In the genomic region with DNA sequence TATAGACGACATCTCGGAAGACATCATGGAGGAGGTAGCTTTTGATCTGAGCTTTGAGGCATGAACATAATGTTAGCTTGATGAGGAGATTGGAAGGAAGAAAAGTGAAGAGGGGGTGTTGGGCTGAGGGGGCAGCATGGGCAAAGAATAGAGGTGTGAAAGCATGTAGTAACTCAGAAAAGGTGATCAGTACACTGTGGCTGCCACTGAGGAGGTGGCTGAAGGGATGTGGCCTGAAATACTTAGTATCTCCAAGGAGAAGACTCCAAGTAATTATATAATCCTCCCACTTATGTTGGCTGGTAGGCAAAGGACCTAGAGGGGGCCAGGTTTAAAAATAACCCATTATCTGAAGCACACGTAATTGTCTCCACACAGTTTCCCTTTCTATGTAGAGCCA, we compare ENCODE assay signal across 23 mouse cellular contexts. TPM values are rescaled to one million over a fixed set of nuclear protein-coding genes. Genes with fewer than 3 reads are reported as not detected.
DNase-seq lines count a peak whose midpoint lies in the region; ATAC-seq and TF ChIP-seq lines count a peak whose summit lies in the region.
"Had no signal": no experiment of that assay in that cellular context is flagged by ENCODE, and none has a peak within 500 bp of the region (broad histone marks: within the 10 kb centered on the region; RNA-seq: fewer than 3 reads in every experiment).

No protein-coding gene starts in this region.

- no peaks in the 10 kb centered on the region for H3K27me3 ChIP-seq in midbrain, embryonic 16.5 days (ENCODE audit: control insufficient read depth, insufficient read depth, low read depth, low read length)
- H3K27me3 ChIP-seq: CH12.LX; embryonic facial prominence, embryonic 13.5 days; forebrain, embryonic 12.5 days; heart, embryonic 12.5 days; hindbrain, embryonic 15.5 days; Patski had no signal

- H3K9me3 ChIP-seq in midbrain, embryonic 16.5 days (replicated peaks; ENCODE audit: control insufficient read depth, low read length, poor library complexity, severe bottlenecking): no peaks in the 10 kb centered on the region
- H3K9me3 ChIP-seq: embryonic facial prominence, embryonic 13.5 days; forebrain, embryonic 12.5 days; heart, embryonic 12.5 days; hindbrain, embryonic 10.5 days; hindbrain, embryonic 15.5 days had no signal

- H3K9ac ChIP-seq in midbrain, embryonic 16.5 days (ENCODE audit: low read depth, low read length): no peak overlapping the region
- H3K9ac ChIP-seq: embryonic facial prominence, embryonic 13.5 days; forebrain, embryonic 12.5 days; heart, embryonic 12.5 days; hindbrain, embryonic 15.5 days had no signal

- ATAC-seq in midbrain, embryonic 16.5 days: no peak
- ATAC-seq: activated CD4-positive, CD25-positive, alpha-beta regulatory T cell, adult 4 months; forebrain, embryonic 16.5 days; Patski had no signal

- H3K4me3 ChIP-seq in olfactory bulb, adult 2 months (ENCODE audit: insufficient read depth, low read depth, low read length): no peak overlapping the region
- H3K4me3 ChIP-seq in midbrain, embryonic 16.5 days (ENCODE audit: low read depth, low read length): no peak overlapping the region
- H3K4me3 ChIP-seq: embryonic facial prominence, embryonic 13.5 days; forebrain, embryonic 12.5 days; gastrocnemius, adult 2 months; heart, embryonic 12.5 days; hindbrain, embryonic 10.5 days; hindbrain, embryonic 15.5 days had no signal

- no peak overlapping the region for H3K4me2 ChIP-seq in midbrain, embryonic 16.5 days (ENCODE audit: low read length)
- H3K4me2 ChIP-seq: embryonic facial prominence, embryonic 13.5 days; forebrain, embryonic 12.5 days; heart, embryonic 12.5 days; hindbrain, embryonic 15.5 days had no signal

- H3K4me1 ChIP-seq in olfactory bulb, adult 2 months (ENCODE audit: control insufficient read depth, insufficient read depth, low read length): peaks cover 4% of the 10 kb centered on the region
- H3K4me1 ChIP-seq in midbrain, embryonic 16.5 days (ENCODE audit: control insufficient read depth, insufficient read depth, low read length): no peaks in the 10 kb centered on the region
- H3K4me1 ChIP-seq: embryonic facial prominence, embryonic 13.5 days; heart, embryonic 12.5 days had no signal

- H3K27ac ChIP-seq in olfactory bulb, adult 2 months (ENCODE audit: insufficient read depth, low read depth, low read length): peak overlapping the region; percentile 51; the same call in 1 of the 2 replicates
- H3K27ac ChIP-seq in midbrain, embryonic 16.5 days (ENCODE audit: low read length): no peak overlapping the region
- H3K27ac ChIP-seq: embryonic facial prominence, embryonic 13.5 days; forebrain, embryonic 12.5 days; gastrocnemius, adult 2 months; hindbrain, embryonic 10.5 days; hindbrain, embryonic 15.5 days had no signal

- H3K36me3 ChIP-seq in midbrain, embryonic 16.5 days (ENCODE audit: control insufficient read depth, insufficient read depth, low read length): no peaks in the 10 kb centered on the region
- H3K36me3 ChIP-seq: embryonic facial prominence, embryonic 13.5 days; forebrain, embryonic 12.5 days; heart, embryonic 12.5 days; hindbrain, embryonic 10.5 days; hindbrain, embryonic 15.5 days had no signal

- peak; percentile 51 to 73 for DNase-seq in frontal cortex, postnatal 36 days (ENCODE audit: low spot score in 2 of 2)
- DNase-seq in frontal cortex, postnatal 10 days (ENCODE audit: low spot score in 2 of 2): no peak
- peak; percentile 75 for DNase-seq in right cerebral cortex, adult 18-20 months
- no peak for DNase-seq in right cerebral cortex, postnatal 10 days (ENCODE audit: low spot score in 2 of 2)
- peak; percentile 62 to 67 for DNase-seq in left cerebral cortex, adult 9 months (ENCODE audit: low spot score in 2 of 2)
- DNase-seq in thymus, postnatal 25 days: no peak
- DNase-seq: adrenal gland, postnatal 14 days; cerebellum, adult 18-20 months; cerebellum, adult 9-11 months; cerebellum, postnatal 36 days; gastrocnemius, adult 2 months; gastrocnemius, postnatal 25 days had no signal

- 65% methylated on average over 3 of the region's 3 CpGs for WGBS in olfactory bulb, adult 2 months
- WGBS in midbrain, embryonic 16.5 days: 86% methylated on average over 3 of the region's 3 CpGs

- no peak for TF ChIP-seq CTCF in olfactory bulb, adult 2 months (IDR thresholded peaks at IDR 0.05; ENCODE audit: insufficient read depth, low read depth, low read length)

- TF ChIP-seq POLR2A in olfactory bulb, adult 2 months (IDR thresholded peaks at IDR 0.05; ENCODE audit: insufficient read depth, low read depth, low read length): no peak

RNA-seq across cellular contexts. Expression of gene Nrxn3, which starts 14.9 kb away (rescaled TPM):
- polyA plus RNA-seq in olfactory bulb, adult 2 months (2012; ENCODE audit: insufficient read depth, insufficient read length, low replicate concordance, missing spikeins): 756 TPM in 1 of 2 replicates, not detected in the other
- polyA plus RNA-seq in midbrain, embryonic 16.5 days (2015; fragmentation: Nextera tagmentation; extraction: Ambion mirVana): 80.9 and 87.0 TPM in 2 replicates
- polyA plus RNA-seq: Patski had no signal

Comparison
In these comparisons a context has a peak if more than half of its experiments do, and no peak if none do; other contexts are left out.
1. DNase-seq: peak in frontal cortex, postnatal 36 days (2 of 2), right cerebral cortex, adult 18-20 months (single experiment) and left cerebral cortex, adult 9 months (2 of 2); none in frontal cortex, postnatal 10 days (0 of 2), right cerebral cortex, postnatal 10 days (0 of 2) and thymus, postnatal 25 days (single experiment).